Mouse (Mus musculus) monocyte, adult 59 days (primary cell): ENCODE data around the gene Gpank1. TPM values are rescaled to one million over a fixed set of nuclear protein-coding genes. Genes with fewer than 3 reads are reported as not detected.

Source experiments
- total RNA-seq, 2 experiments: library from RNA; stranded (reverse); gene quantifications; one replicate each; pipeline ENCODE4 v1.2.4; 2023

Gpank1 gene
- 10 to 100 TPM; 22.2 to 30.3 TPM for total RNA-seq

DNA sequence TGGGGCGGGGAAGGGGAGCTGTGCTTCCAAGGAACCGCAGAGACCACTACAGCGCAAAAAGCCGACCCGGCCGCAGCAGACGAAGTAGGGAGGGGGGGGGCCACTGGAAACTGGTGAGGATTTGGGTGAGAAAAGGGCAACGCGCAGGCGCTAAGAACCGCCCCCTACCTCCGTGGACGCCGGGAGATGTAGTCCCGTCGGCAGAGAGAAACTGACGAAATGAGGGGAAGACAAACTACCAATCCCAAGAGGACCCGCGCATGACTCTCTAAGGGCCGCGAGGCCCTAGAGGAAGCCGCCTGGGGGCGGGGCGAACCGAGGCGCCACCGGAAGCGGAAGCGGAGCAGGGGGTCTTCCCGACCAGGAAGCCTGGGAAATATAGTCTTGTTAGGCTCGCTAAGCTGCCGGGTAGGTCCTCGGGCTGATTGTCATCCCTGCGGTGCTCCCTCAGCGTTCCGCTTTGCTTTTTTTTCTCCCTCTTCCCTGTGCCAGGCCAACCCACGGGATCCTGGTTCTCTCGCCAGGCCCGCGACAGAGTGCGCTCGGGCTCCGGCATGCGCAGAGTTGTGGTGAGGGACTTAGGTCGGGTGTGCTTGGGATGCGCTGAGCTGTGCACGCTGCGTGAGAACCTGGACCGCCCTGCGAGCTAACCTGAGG, at the start of gene Gpank1:
Gpank1 (plus strand) TSS at position 313 of the 657 bp plus-strand sequence.

GRCm38 (mm10) chr17:35076507-35077176, 44.6 kb upstream of the Gpank1 start, which contains the start of gene Ly6g6e:
Gene Ly6g6e (plus strand): TSS chr17:35076902.

DNA sequence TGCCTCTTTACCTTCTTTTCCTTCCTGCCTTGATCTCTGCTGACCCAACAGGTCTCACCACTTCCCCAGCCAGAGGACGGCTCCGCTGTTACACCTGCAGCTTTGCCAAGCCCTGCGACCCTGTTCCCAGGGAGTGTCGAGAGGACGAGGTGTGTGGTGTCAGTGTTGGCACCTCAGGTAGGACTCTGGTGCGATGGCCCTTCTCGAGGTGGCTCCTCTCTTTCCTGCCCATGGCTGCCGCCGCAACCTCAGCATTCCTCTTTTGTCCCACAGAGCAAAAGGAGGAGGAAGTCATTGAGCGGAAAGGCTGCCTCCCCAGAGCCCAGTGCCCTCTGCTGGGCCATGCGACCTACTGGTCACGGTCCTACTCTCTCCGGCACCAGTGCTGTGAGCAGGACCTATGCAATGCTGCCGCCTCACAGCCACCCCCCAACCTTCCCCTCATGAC, 43.4 kb upstream of the Gpank1 start, which contains the start of gene Ly6g6d:
Ly6g6d (minus strand) TSS at position 280 of the 448 bp plus-strand sequence.

DNA sequence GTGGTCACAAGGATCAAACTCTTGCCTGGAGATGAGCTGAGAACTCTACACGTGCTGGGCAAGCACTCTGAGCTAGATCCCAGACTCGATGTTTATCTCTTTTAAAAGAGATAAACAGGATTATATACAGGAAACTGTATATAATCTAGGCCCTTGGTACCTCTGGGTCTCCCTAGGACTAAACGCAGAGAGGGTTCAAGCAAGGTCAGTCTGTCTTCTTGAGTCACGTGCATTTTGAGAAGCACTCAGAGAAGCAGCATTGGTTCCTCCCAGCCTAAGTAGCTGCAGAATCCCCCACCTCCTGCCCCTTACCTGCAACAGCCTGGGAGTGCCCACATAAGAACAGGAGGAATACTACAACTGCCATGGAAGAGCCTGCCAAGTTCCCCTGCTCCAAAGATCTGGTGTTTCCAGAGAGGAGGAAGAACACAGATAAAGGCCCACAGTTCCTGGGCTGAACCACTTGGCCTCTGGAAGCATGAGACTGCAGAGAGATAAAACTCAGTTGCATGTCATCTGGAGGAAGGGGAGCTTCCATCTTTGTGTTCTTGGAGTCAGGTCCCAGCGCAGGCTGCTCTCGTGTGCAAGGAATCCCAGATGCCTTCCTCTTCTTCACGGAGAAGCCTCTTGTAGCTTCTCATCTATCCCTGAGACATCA, 35.9 kb upstream of the Gpank1 start, which contains the start of gene Ly6g6f:
Ly6g6f (minus strand) TSS at position 403 of the 658 bp plus-strand sequence.

GRCm38 (mm10) chr17:35088825-35089644, 32.2 kb upstream of the Gpank1 start, which contains the start of gene Abhd16a:
Gene Abhd16a (plus strand): TSS chr17:35089263.

DNA sequence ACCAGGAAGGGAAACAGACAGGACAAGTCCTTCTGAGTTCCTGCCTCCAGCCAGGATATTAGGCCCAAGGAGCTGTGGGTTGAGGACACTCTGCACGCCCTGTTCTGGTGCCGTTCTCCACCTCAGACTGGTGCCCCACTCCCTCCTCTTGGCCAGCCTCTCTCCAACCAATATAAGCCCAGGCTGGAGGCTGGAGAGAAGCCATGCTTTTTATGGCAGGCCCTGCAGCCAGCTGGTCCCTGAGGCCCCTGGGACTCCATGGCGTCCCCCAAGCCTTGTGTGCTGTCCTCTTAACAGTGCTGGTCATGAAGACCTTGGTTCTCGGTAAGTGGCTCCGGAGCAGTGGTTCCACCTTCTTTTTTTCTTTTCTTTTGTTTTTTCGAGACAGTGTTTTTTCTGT, 13.2 kb upstream of the Gpank1 start, which contains the start of gene Ly6g5c:
Ly6g5c (plus strand) TSS at position 183 of the 400 bp plus-strand sequence.

GRCm38 (mm10) chr17:35115046-35116019, 5.9 kb upstream of the Gpank1 start, which contains the start of gene Ly6g5b:
Gene Ly6g5b (minus strand): TSS chr17:35115428.

GRCm38 (mm10) chr17:35121871-35122303, 632 bp downstream of the Gpank1 start, which contains the start of gene Csnk2b:
Gene Csnk2b (minus strand): TSS chr17:35122053.

GRCm38 (mm10) chr17:35126206-35126611, 5.0 kb downstream of the Gpank1 start, which contains the start of gene D17H6S53E:
Gene D17H6S53E (plus strand): TSS chr17:35126373.

DNA sequence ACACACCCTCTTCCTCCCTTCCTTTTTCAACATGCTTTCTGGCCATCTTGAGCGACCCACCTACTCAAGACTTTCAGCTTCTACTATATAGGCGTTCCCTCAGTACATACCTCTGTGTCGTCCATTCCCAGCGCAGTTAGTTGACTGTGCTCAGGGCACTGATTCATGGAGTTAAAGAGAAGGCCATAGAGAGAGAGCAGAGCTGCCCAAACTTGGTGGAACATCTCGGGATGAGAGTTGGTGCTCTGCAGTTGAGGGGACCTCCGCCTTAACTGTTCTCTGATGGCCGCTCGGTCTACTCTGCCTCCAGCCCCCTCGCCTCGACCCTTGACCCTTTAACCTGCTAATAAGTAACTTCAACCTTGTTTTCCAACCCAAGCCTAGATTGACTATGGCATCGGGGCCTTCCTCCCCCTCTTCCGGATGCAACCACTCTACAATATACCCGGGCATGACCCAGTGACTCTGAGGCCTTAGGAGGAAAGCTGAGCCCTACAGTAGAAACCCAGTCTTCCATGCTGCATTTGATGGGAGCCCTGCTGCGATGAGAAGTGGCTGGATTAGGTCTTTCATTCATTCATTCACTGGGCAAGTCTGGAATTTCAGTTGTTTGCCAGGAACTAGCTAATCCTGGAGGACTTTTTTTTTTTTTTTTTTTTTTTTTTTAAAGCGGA, 10.4 kb downstream of the Gpank1 start, which contains the start of gene Apom:
Apom (minus strand) TSS at position 551 of the 674 bp plus-strand sequence.

DNA sequence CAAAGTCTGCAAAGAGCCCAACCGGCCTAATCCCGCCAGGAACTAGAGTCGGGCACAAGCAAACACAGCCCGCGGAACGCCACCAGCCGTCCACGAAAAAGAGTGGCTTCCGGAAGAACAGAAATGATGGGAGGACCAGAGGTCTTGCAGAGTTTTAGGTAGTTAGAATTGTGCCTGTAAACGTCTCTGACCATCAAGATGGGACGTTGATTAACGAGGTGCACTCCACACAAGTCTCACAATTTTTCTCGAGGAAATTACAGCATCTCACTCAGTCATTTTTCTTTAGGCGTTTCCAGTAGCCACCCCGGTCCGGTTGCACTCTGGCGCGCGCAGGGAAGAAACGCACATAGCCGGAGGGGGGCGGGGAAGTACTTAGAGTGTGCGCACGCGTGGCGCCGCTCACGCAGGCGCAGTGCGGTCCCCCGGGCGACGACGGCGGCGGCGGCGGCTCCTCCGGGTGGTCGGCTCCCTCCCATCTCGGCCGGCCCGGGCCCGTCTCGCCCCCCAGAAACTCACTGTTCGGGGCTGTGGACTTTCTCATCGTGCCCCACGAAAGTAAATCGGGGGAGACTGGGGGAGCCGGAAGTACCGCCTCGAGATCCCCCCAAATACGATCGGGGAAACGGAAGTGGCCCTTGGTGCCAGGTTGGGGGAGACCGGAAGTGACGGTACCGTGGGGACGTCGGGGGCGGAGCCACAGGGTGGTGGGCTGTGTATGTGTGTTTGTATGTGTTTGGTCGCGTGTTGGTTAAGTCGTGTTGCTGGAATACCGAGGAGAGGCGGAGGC, 13.7 kb downstream of the Gpank1 start, which contains the start of gene Bag6:
Bag6 (plus strand) TSS at position 378 of the 790 bp plus-strand sequence.

GRCm38 (mm10) chr17:35164568-35165450, 43.6 kb downstream of the Gpank1 start, which contains the start of gene Prrc2a:
Gene Prrc2a (minus strand): TSS chr17:35164897.

Other genes with a start within 250 kb of the Gpank1 start
- 1 to 10 TPM; 3.3 to 3.8 TPM for gene Zbtb12, start 242.0 kb upstream of the Gpank1 start, total RNA-seq
- not detected for gene Gm20547, start 239.4 kb upstream of the Gpank1 start, total RNA-seq
- 10 to 100 TPM; 16.6 to 17.2 TPM for gene C2, start 223.2 kb upstream of the Gpank1 start, total RNA-seq
- 100 to 1,000 TPM; 134 to 139 TPM for gene Ehmt2, start 223.0 kb upstream of the Gpank1 start, total RNA-seq
- gene Slc44a4, start 207.0 kb upstream of the Gpank1 start, total RNA-seq: not detected
- 10 to 100 TPM; 58.9 to 60.2 TPM for gene Neu1, start 190.2 kb upstream of the Gpank1 start, total RNA-seq
- gene Hspa1b, start 162.2 kb upstream of the Gpank1 start, total RNA-seq: 100 to 1,000 TPM; 240 to 289 TPM
- not detected for gene Gm20481, start 151.5 kb upstream of the Gpank1 start, total RNA-seq
- 100 to 1,000 TPM; 322 to 373 TPM for gene Hspa1a, start 149.3 kb upstream of the Gpank1 start, total RNA-seq
- under 1 TPM; 0.55 to 0.76 TPM for gene Hspa1l, start 148.8 kb upstream of the Gpank1 start, total RNA-seq
- 10 to 100 TPM; 18.6 to 21.1 TPM for gene Lsm2, start 139.6 kb upstream of the Gpank1 start, total RNA-seq
- 10 to 100 TPM; 89.4 to 93.9 TPM for gene Vars, start 120.5 kb upstream of the Gpank1 start, total RNA-seq
- gene Vwa7, start 104.9 kb upstream of the Gpank1 start, total RNA-seq: under 1 TPM in 1 of 2 experiments, not detected in 1; 0.16 TPM
- not detected for gene Sapcd1, start 93.4 kb upstream of the Gpank1 start, total RNA-seq
- gene Msh5, start 74.7 kb upstream of the Gpank1 start, total RNA-seq: 1 to 10 TPM; 1.0 to 2.2 TPM
- 100 to 1,000 TPM; 258 to 267 TPM for gene Clic1, start 71.5 kb upstream of the Gpank1 start, total RNA-seq
- gene Ddah2, start 62.4 kb upstream of the Gpank1 start, total RNA-seq: 1 to 10 TPM; 1.2 to 1.7 TPM
- gene Ly6g6c, start 56.1 kb upstream of the Gpank1 start, total RNA-seq: not detected
- not detected for gene Mpig6b, start 55.3 kb upstream of the Gpank1 start, total RNA-seq
- not detected for gene Ly6g6e, start 44.6 kb upstream of the Gpank1 start, total RNA-seq
- not detected for gene Ly6g6d, start 43.4 kb upstream of the Gpank1 start, total RNA-seq
- gene Ly6g6f, start 35.8 kb upstream of the Gpank1 start, total RNA-seq: not detected
- 10 to 100 TPM; 58.8 to 60.6 TPM for gene Abhd16a, start 32.2 kb upstream of the Gpank1 start, total RNA-seq
- gene Ly6g5c, start 13.2 kb upstream of the Gpank1 start, total RNA-seq: not detected
- under 1 TPM; 0.42 to 0.61 TPM for gene Ly6g5b, start 6.0 kb upstream of the Gpank1 start, total RNA-seq
- 100 to 1,000 TPM; 133 to 155 TPM for gene Csnk2b, start 598 bp downstream of the Gpank1 start, total RNA-seq
- 10 to 100 TPM; 15.5 to 25.3 TPM for gene D17H6S53E, start 4.9 kb downstream of the Gpank1 start, total RNA-seq
- not detected for gene Apom, start 10.6 kb downstream of the Gpank1 start, total RNA-seq
- 100 to 1,000 TPM; 324 to 360 TPM for gene Bag6, start 13.7 kb downstream of the Gpank1 start, total RNA-seq
- 100 to 1,000 TPM; 227 to 228 TPM for gene Prrc2a, start 43.4 kb downstream of the Gpank1 start, total RNA-seq
- 100 to 1,000 TPM; 172 to 206 TPM for gene Aif1, start 54.6 kb downstream of the Gpank1 start, total RNA-seq
- 100 to 1,000 TPM; 935 to 974 TPM for gene Lst1, start 67.0 kb downstream of the Gpank1 start, total RNA-seq
- gene Ltb, start 73.0 kb downstream of the Gpank1 start, total RNA-seq: 10 to 100 TPM; 72.7 to 86.4 TPM
- gene Tnf, start 80.6 kb downstream of the Gpank1 start, total RNA-seq: 10 to 100 TPM; 57.3 to 92.8 TPM
- gene Lta, start 83.9 kb downstream of the Gpank1 start, total RNA-seq: not detected
- 1 to 10 TPM in 1 of 2 experiments, not detected in 1; 1.3 TPM for gene Gm16181, start 99.4 kb downstream of the Gpank1 start, total RNA-seq
- 1 to 10 TPM; 1.8 to 4.2 TPM for gene Atp6v1g2, start 112.2 kb downstream of the Gpank1 start, total RNA-seq
- gene Nfkbil1, start 114.3 kb downstream of the Gpank1 start, total RNA-seq: 10 to 100 TPM; 13.1 to 13.4 TPM
- 100 to 1,000 TPM; 243 to 247 TPM for gene Ddx39b, start 120.3 kb downstream of the Gpank1 start, total RNA-seq
- gene H2-D1, start 141.3 kb downstream of the Gpank1 start, total RNA-seq: 1,000 to 10,000 TPM; 2,563 to 2,615 TPM
- 10 to 100 TPM; 10.2 to 13.7 TPM for gene H2-Q1, start 198.9 kb downstream of the Gpank1 start, total RNA-seq
- gene H2-Q2, start 220.8 kb downstream of the Gpank1 start, total RNA-seq: 10 to 100 TPM; 11.6 to 12.7 TPM